ENCODE assay signal across 9 mouse cellular contexts in genomic region chr10:7779751-7780237, GRCm38 (mm10). TPM values are rescaled to one million over a fixed set of nuclear protein-coding genes. Genes with fewer than 3 reads are reported as not detected.
DNase-seq lines count a peak whose midpoint lies in the region; ATAC-seq and TF ChIP-seq lines count a peak whose summit lies in the region.
"Had no signal": no experiment of that assay in that cellular context is flagged by ENCODE, and none has a peak within 500 bp of the region (broad histone marks: within the 10 kb centered on the region; RNA-seq: fewer than 3 reads in every experiment).

No protein-coding gene starts in this region.

- H3K9me3 ChIP-seq in heart, embryonic 10.5 days: no peaks in the 10 kb centered on the region
- H3K9me3 ChIP-seq in ES-E14 (ENCODE audit: control insufficient read depth, insufficient read depth, low read depth, low read length): no peaks in the 10 kb centered on the region
- no peaks in the 10 kb centered on the region for H3K9me3 ChIP-seq in forebrain, embryonic 16.5 days (ENCODE audit: control insufficient read depth, low read length)

- no peak; the same call in 1 of the 2 replicates for ATAC-seq in forebrain, embryonic 16.5 days

- in situ Hi-C loops in ES-E14 (cut with MboI; ENCODE audit: low sequenced_read_pairs in 2 of 2, unreplicated experiment in 2 of 2): no loop called here

- H3K9ac ChIP-seq in ES-E14 (ENCODE audit: insufficient read depth, low read depth, low read length, poor library complexity, severe bottlenecking): peak overlapping the region; percentile 95; the same call in 1 of the 2 replicates
- H3K9ac ChIP-seq in forebrain, embryonic 16.5 days (replicated peaks; ENCODE audit: low read depth, low read length): peak overlapping the region; percentile 72

- peaks cover 21% of the 10 kb centered on the region for H3K36me3 ChIP-seq in heart, embryonic 10.5 days
- 0 out of 2 replicates have a peak, but pooled peaks cover 2% of the 10 kb centered on the region for H3K36me3 ChIP-seq in ES-E14 (ENCODE audit: control insufficient read depth, insufficient read depth, low read length, poor library complexity, severe bottlenecking)
- 0 out of 2 replicates have a peak, but pooled peaks cover 3% of the 10 kb centered on the region for H3K36me3 ChIP-seq in forebrain, embryonic 16.5 days (ENCODE audit: control insufficient read depth, insufficient read depth)

- peak overlapping the region; percentile 99 for H3K4me3 ChIP-seq in heart, embryonic 10.5 days
- H3K4me3 ChIP-seq in ES-E14 (ENCODE audit: insufficient read depth in 1 of 2, low read depth in 1 of 2, low read length in 2 of 2, poor library complexity in 1 of 2, severe bottlenecking in 1 of 2): peak overlapping the region; percentile 94 to 100
- peak overlapping the region; percentile 72 for H3K4me3 ChIP-seq in forebrain, embryonic 16.5 days (replicated peaks; ENCODE audit: low read length)

- H3K27ac ChIP-seq in heart, embryonic 10.5 days: peak overlapping the region; percentile 90
- no peak overlapping the region for H3K27ac ChIP-seq in ES-E14 (ENCODE audit: insufficient read depth, low read depth, low read length, poor library complexity, severe bottlenecking)
- no peak overlapping the region for H3K27ac ChIP-seq in forebrain, embryonic 16.5 days (ENCODE audit: low read length)

- DNase-seq in heart, embryonic 10.5 days (ENCODE audit: low spot score): no peak
- DNase-seq in heart, adult 18-20 months: no peak
- DNase-seq in ES-E14 (ENCODE audit: low read depth, low spot score): no peak
- peak; percentile 4 for DNase-seq in lung, postnatal 36 days
- no peak for DNase-seq in cerebellum, adult 18-20 months
- DNase-seq in right cerebral cortex, postnatal 10 days (ENCODE audit: low spot score in 2 of 2): no peak
- DNase-seq in left cerebral cortex, postnatal 10 days (ENCODE audit: extremely low spot score in 1 of 2, low spot score in 2 of 2): no peak

- H3K4me1 ChIP-seq in heart, embryonic 10.5 days: 0 out of 2 replicates have a peak, but pooled peaks cover 4% of the 10 kb centered on the region
- H3K4me1 ChIP-seq in ES-E14 (ENCODE audit: control insufficient read depth in 2 of 2, insufficient read depth in 2 of 2, low read length in 2 of 2, poor library complexity in 1 of 2): no peaks in the 10 kb centered on the region; a peak in 1 of 4 replicates
- peaks cover 7% of the 10 kb centered on the region for H3K4me1 ChIP-seq in forebrain, embryonic 16.5 days (replicated peaks; ENCODE audit: control insufficient read depth, insufficient read depth, low read length)

- intact Hi-C loops in left cerebral cortex, postnatal 10 days (cut with DNase I): no loop called here

- peak overlapping the region; percentile 79 for H3K4me2 ChIP-seq in forebrain, embryonic 16.5 days (ENCODE audit: low read length)

- WGBS in heart, embryonic 10.5 days: 21% methylated on average over 7 of the region's 7 CpGs
- 20% methylated on average over 7 of the region's 7 CpGs for WGBS in forebrain, embryonic 16.5 days

- H3K27me3 ChIP-seq in heart, embryonic 10.5 days (ENCODE audit: insufficient read depth, poor library complexity, severe bottlenecking): no peaks in the 10 kb centered on the region
- H3K27me3 ChIP-seq in forebrain, embryonic 16.5 days (replicated peaks; ENCODE audit: control insufficient read depth, insufficient read depth, low read length): no peaks in the 10 kb centered on the region
- H3K27me3 ChIP-seq: Patski had no signal

TF ChIP-seq in ES-E14, 5 proteins besides CTCF, POLR2A, EP300 and RAD21:
- TF ChIP-seq CHD2 (IDR thresholded peaks at IDR 0.05; ENCODE audit: low read depth, low read length) (no peak), HCFC1 (IDR thresholded peaks at IDR 0.05; ENCODE audit: borderline replicate concordance, insufficient read depth, low read length) (no peak), MAFK (IDR thresholded peaks at IDR 0.05; ENCODE audit: insufficient read depth, low read depth, low read length) (no peak), ZC3H11A (IDR thresholded peaks at IDR 0.05; ENCODE audit: borderline replicate concordance, low read depth, low read length) (no peak), ZNF384 (IDR thresholded peaks at IDR 0.05; ENCODE audit: low read depth, low read length) (no peak)
TF ChIP-seq in ES-E14: peak in this region for 0.

RNA-seq across cellular contexts. Expression of gene Ginm1, which starts 12.8 kb away (rescaled TPM):
- 72.4 and 74.5 TPM in 2 replicates for polyA plus RNA-seq in heart, embryonic 10.5 days (2016; fragmentation: Nextera tagmentation; extraction: Ambion mirVana)
- 100 to 1,000 TPM in 1 of 2 experiments, 10 to 100 TPM in 1; 91.2 to 103 TPM for total RNA-seq in heart, adult 18-20 months (2021)
- total RNA-seq in ES-E14 (2012; rRNA removed): 29.4 and 34.4 TPM in 2 replicates
- 46.5 and 51.4 TPM in 2 replicates for polyA plus RNA-seq in forebrain, embryonic 16.5 days (2015; fragmentation: Nextera tagmentation; extraction: Ambion mirVana)
- total RNA-seq in left cerebral cortex, postnatal 10 days (2021): 10 to 100 TPM; 20.3 to 23.7 TPM

RNA-seq across cellular contexts. Expression of gene Ppil4, which starts 12.9 kb away (rescaled TPM):
- polyA plus RNA-seq in heart, embryonic 10.5 days (2016; fragmentation: Nextera tagmentation; extraction: Ambion mirVana): 31.2 and 38.8 TPM in 2 replicates
- 10 to 100 TPM; 11.7 to 15.0 TPM for total RNA-seq in heart, adult 18-20 months (2021)
- total RNA-seq in ES-E14 (2012; rRNA removed): 30.9 and 38.6 TPM in 2 replicates
- polyA plus RNA-seq in forebrain, embryonic 16.5 days (2015; fragmentation: Nextera tagmentation; extraction: Ambion mirVana): 63.7 and 65.0 TPM in 2 replicates
- total RNA-seq in left cerebral cortex, postnatal 10 days (2021): 10 to 100 TPM; 34.5 to 35.2 TPM

RNA-seq across cellular contexts. Expression of gene Zc3h12d, which starts 52.5 kb away (rescaled TPM):
- 0.11 and 0.12 TPM in 2 replicates for polyA plus RNA-seq in heart, embryonic 10.5 days (2016; fragmentation: Nextera tagmentation; extraction: Ambion mirVana)
- total RNA-seq in heart, adult 18-20 months (2021): 1 to 10 TPM in 1 of 2 experiments, under 1 TPM in 1; 0.15 to 1.0 TPM
- 0.04 and 0.11 TPM in 2 replicates for total RNA-seq in ES-E14 (2012; rRNA removed)
- polyA plus RNA-seq in forebrain, embryonic 16.5 days (2015; fragmentation: Nextera tagmentation; extraction: Ambion mirVana): 0.06 and 0.08 TPM in 2 replicates
- total RNA-seq in left cerebral cortex, postnatal 10 days (2021): under 1 TPM; 0.14 to 0.28 TPM
- polyA plus RNA-seq: Patski had no signal

RNA-seq across cellular contexts. Expression of gene Katna1, which starts 54.0 kb away (rescaled TPM):
- 42.8 and 57.9 TPM in 2 replicates for polyA plus RNA-seq in heart, embryonic 10.5 days (2016; fragmentation: Nextera tagmentation; extraction: Ambion mirVana)
- total RNA-seq in heart, adult 18-20 months (2021): 10 to 100 TPM; 13.1 to 13.2 TPM
- 36.6 and 44.0 TPM in 2 replicates for total RNA-seq in ES-E14 (2012; rRNA removed)
- polyA plus RNA-seq in forebrain, embryonic 16.5 days (2015; fragmentation: Nextera tagmentation; extraction: Ambion mirVana): 39.8 and 45.2 TPM in 2 replicates
- total RNA-seq in left cerebral cortex, postnatal 10 days (2021): 10 to 100 TPM; 12.4 to 14.9 TPM
